Mouse (Mus musculus): ENCODE measurements around the gene Abca7. TPM values are rescaled to one million over a fixed set of nuclear protein-coding genes. Genes with fewer than 3 reads are reported as not detected.

Gene Abca7
- 7.7 and 8.6 TPM in 2 replicates for polyA plus RNA-seq (2014; fragmentation: Nextera tagmentation; extraction: Ambion mirVana)

DNA sequence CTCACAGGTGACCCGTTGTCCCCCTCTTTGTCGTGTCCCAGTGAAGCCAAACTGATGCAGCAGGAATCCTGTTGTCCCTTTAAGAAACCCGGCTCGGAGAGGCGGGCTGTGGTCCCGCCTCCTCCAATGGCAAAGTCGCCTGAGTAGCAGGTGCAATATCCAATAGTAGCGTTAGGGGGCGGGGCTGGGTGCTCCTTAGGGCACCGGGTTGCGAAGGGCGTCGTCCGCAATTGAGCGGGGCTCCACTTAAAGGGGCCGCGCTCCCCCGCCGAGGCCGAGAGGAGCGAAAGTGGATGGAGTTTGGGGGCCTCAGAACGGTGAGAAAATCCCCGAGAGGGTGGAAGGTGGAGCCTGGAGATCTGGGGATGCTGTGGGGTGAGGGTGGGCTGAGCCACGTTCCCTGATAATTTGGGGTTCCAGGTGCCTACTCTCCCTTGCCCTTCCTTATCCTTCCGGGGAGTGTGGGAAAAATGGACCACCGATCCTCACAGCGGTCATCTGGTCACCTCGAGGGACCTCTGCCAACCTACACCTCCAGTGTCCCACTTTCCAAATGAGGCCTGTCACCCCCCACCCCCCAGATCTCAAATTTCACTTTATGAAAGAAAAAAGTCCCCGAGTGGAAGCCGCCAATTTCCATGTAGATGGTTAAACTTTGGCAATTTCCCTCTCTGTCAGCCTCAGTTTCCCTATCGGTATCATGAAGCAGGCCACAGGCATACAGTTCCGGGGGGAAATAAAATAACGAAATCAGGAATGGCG, at the start of gene Abca7:
TSS of gene Abca7 (plus strand) at position 223 of the 762 bp plus-strand sequence.
- Histone ChIP-seq H3K4me1 (replicated peaks; ENCODE audit: control insufficient read depth, insufficient read depth, low read length) (peaks cover 21% of the 10 kb centered on the region), H3K4me2 (peak within 1 kb of the TSS; percentile 89), H3K27ac (ENCODE audit: low read depth, low read length) (peak within 1 kb of the TSS; percentile 80), H3K9me3 (ENCODE audit: control insufficient read depth, low read length) (peaks cover 3% of the 10 kb centered on the region), H3K9ac (ENCODE audit: low read depth, low read length) (peak within 1 kb of the TSS; percentile 69), H3K36me3 (ENCODE audit: control insufficient read depth, insufficient read depth, low read length) (peaks cover 28% of the 10 kb centered on the region), H3K27me3 (replicated peaks; ENCODE audit: control insufficient read depth, insufficient read depth, low read length) (no peaks in the 10 kb centered on the region; the same call in 1 of the 2 replicates), H3K4me3 (ENCODE audit: low read depth, low read length) (peak within 1 kb of the TSS; percentile 66)
- ATAC-seq (replicated peaks; ENCODE audit: low FRiP score) (peak; percentile 89), DNase-seq (ENCODE audit: low spot score) (peak; percentile 94)
- under 1% methylated on average over 34 of the region's 34 CpGs for WGBS

DNA sequence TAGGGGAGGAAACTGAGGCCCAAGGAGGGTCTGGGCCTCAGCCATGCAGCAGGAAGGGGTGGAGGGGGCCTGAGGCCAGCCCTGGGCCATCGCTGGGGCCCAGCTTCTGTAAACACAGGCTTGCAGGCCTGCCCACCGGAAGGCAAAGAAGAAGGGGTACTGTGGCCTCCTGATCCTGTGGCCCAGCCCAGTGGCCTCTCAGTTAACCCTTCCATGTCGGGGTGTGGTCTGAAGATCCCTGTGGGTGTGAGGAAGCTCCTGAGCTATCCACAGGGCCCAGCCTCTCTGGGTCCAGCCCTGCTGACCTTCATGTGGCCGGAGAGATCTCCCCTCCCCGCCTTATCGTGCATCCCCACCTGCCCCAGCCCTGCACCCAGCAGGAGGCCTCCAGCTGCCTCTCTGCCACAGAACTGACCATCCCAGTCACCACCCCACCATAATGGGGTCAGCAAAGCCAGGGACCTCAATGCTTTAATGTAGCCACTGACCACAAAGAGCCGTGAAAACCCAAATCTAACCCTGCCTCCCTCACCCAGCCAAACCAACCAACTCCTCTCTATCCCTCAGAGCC, 49.5 kb upstream of the Abca7 start:
- H3K4me3 ChIP-seq (ENCODE audit: low read depth, low read length): peak overlapping the region; percentile 28
- H3K4me1 ChIP-seq (replicated peaks; ENCODE audit: control insufficient read depth, insufficient read depth, low read length): peaks cover 51% of the 10 kb centered on the region
- peak overlapping the region; percentile 62 for H3K4me2 ChIP-seq
- no peaks in the 10 kb centered on the region for H3K27me3 ChIP-seq (replicated peaks; ENCODE audit: control insufficient read depth, insufficient read depth, low read length)
- H3K9me3 ChIP-seq (ENCODE audit: control insufficient read depth, low read length): no peaks in the 10 kb centered on the region
- peak; percentile 80 for ATAC-seq (replicated peaks; ENCODE audit: low FRiP score)
- peak overlapping the region; percentile 91 for H3K27ac ChIP-seq (ENCODE audit: low read depth, low read length)
- peak; percentile 59 for DNase-seq (ENCODE audit: low spot score)
- WGBS: 8% methylated on average over 6 of the region's 7 CpGs
- H3K9ac ChIP-seq (ENCODE audit: low read depth, low read length): peak overlapping the region; percentile 58
- peaks cover 25% of the 10 kb centered on the region for H3K36me3 ChIP-seq (ENCODE audit: control insufficient read depth, insufficient read depth, low read length)

DNA sequence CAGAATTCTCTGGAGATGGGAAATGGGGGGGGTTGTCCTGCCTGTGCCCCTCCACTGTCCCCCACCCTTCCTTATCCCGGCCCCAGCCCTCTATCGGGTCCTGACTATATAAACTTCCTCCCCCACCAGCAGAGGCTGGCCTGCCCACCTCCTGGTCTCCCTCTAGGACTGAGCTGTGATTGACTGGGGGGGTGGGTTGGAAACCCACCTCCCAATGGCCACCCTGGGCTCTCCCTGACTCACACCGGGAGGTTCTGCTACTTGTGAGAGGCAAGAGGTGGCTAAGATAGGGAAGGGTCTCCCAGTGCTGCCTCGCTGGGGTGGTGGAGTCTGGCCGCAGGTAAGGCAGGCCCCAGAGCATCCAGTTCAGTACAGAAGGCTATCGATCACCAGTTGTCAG, 48.8 kb upstream of the Abca7 start:
- H3K27me3 ChIP-seq (replicated peaks; ENCODE audit: control insufficient read depth, insufficient read depth, low read length): no peaks in the 10 kb centered on the region
- H3K4me1 ChIP-seq (replicated peaks; ENCODE audit: control insufficient read depth, insufficient read depth, low read length): peaks cover 51% of the 10 kb centered on the region
- H3K9me3 ChIP-seq (ENCODE audit: control insufficient read depth, low read length): no peaks in the 10 kb centered on the region
- H3K4me3 ChIP-seq (ENCODE audit: low read depth, low read length): no peak overlapping the region; the same call in 1 of the 2 replicates
- no peak for DNase-seq (ENCODE audit: low spot score)
- H3K27ac ChIP-seq (ENCODE audit: low read depth, low read length): peak overlapping the region; percentile 91
- H3K36me3 ChIP-seq (ENCODE audit: control insufficient read depth, insufficient read depth, low read length): peaks cover 25% of the 10 kb centered on the region
- H3K9ac ChIP-seq (ENCODE audit: low read depth, low read length): peak overlapping the region; percentile 42; the same call in 1 of the 2 replicates
- peak overlapping the region; percentile 62 for H3K4me2 ChIP-seq
- no peak for ATAC-seq (replicated peaks; ENCODE audit: low FRiP score)
- 58% methylated on average over 6 of the region's 6 CpGs for WGBS

DNA sequence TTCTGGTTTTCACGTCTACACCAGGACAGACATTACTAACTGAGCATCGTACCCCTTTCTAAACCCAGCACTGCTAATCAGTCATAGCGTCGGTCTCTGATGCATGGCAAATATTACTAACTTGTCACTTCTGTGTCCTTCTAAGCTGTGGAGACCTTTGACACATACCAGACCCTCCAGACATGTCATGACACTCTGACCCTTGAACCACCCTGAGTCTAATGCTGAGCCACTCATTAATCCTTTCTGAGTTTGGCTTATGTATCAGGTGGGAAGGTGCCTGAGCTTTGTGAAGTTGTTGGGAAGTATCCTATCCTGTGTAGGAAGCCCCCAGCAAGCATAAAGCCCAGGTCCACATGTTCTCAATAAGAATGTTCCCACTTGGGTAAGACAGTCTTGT, 46.4 kb upstream of the Abca7 start:
- 71% methylated on average over 4 of the region's 4 CpGs for WGBS
- Histone ChIP-seq H3K27ac (ENCODE audit: low read depth, low read length) (no peak overlapping the region), H3K36me3 (ENCODE audit: control insufficient read depth, insufficient read depth, low read length) (peaks cover 25% of the 10 kb centered on the region)

DNA sequence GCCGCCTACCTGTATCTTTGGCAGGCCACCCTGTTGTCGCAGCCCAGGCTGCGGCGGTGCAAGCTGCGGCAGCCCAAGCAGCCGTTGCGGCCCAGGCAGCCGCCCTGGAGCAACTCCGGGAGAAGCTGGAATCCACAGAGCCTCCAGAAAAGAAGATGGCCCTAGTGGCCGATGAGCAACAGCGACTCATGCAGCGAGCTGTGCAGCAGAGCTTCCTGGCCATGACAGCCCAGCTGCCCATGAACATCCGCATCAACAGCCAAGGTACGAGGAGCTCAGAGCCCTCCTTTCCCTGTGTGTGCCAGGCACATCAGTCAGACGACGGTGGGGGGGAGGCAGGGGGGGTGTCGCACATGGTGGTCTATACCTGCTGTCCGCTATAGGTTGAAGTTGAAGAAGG, 45.6 kb upstream of the Abca7 start:
- no peak overlapping the region for H3K4me2 ChIP-seq
- H3K9me3 ChIP-seq (ENCODE audit: control insufficient read depth, low read length): no peaks in the 10 kb centered on the region
- no peaks in the 10 kb centered on the region for H3K27me3 ChIP-seq (replicated peaks; ENCODE audit: control insufficient read depth, insufficient read depth, low read length)
- ATAC-seq (replicated peaks; ENCODE audit: low FRiP score) (no peak), DNase-seq (ENCODE audit: low spot score) (no peak)
- no peak overlapping the region for H3K4me3 ChIP-seq (ENCODE audit: low read depth, low read length)
- 87% methylated on average over 18 of the region's 18 CpGs for WGBS
- peaks cover 23% of the 10 kb centered on the region for H3K36me3 ChIP-seq (ENCODE audit: control insufficient read depth, insufficient read depth, low read length)
- H3K4me1 ChIP-seq (replicated peaks; ENCODE audit: control insufficient read depth, insufficient read depth, low read length): peaks cover 22% of the 10 kb centered on the region
- no peak overlapping the region for H3K9ac ChIP-seq (ENCODE audit: low read depth, low read length)
- no peak overlapping the region for H3K27ac ChIP-seq (ENCODE audit: low read depth, low read length)

More for the DNA sequence above, 46.4 kb upstream of the Abca7 start:
- H3K4me2 ChIP-seq: no peak overlapping the region
- no peaks in the 10 kb centered on the region for H3K9me3 ChIP-seq (ENCODE audit: control insufficient read depth, low read length)
- H3K4me1 ChIP-seq (replicated peaks; ENCODE audit: control insufficient read depth, insufficient read depth, low read length): peaks cover 30% of the 10 kb centered on the region
- H3K4me3 ChIP-seq (ENCODE audit: low read depth, low read length): no peak overlapping the region
- DNase-seq (ENCODE audit: low spot score): no peak
- no peaks in the 10 kb centered on the region for H3K27me3 ChIP-seq (replicated peaks; ENCODE audit: control insufficient read depth, insufficient read depth, low read length)
- ATAC-seq (replicated peaks; ENCODE audit: low FRiP score): no peak
- H3K9ac ChIP-seq (ENCODE audit: low read depth, low read length): no peak overlapping the region

DNA sequence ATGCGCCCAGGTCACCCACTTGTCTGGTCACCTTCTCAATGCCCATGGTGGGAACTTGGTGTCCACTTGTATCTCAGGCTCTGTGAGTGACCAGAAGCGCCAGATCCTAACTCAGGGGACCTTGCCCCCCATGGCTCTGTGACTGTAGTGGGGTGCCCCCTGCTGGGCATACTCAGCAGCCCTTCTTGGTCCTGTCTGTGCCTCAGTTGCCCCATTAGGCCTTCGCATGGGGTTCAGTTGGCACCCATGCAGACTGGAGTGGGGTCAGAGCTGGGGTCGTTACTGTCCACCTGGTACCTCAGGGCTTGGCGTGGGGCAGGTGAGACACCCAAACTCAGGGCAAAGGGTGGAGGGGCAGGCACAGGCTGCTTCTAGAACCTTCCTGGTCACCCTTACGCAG, 42.3 kb upstream of the Abca7 start:
- Histone ChIP-seq H3K4me2 (no peak overlapping the region), H3K36me3 (ENCODE audit: control insufficient read depth, insufficient read depth, low read length) (peaks cover 23% of the 10 kb centered on the region), H3K4me1 (replicated peaks; ENCODE audit: control insufficient read depth, insufficient read depth, low read length) (peaks cover 5% of the 10 kb centered on the region; the same call in 1 of the 2 replicates), H3K9me3 (ENCODE audit: control insufficient read depth, low read length) (no peaks in the 10 kb centered on the region), H3K27ac (ENCODE audit: low read depth, low read length) (no peak overlapping the region), H3K9ac (ENCODE audit: low read depth, low read length) (no peak overlapping the region), H3K4me3 (ENCODE audit: low read depth, low read length) (no peak overlapping the region), H3K27me3 (replicated peaks; ENCODE audit: control insufficient read depth, insufficient read depth, low read length) (no peaks in the 10 kb centered on the region)
- DNase-seq (ENCODE audit: low spot score) (no peak), ATAC-seq (replicated peaks; ENCODE audit: low FRiP score) (no peak)
- 81% methylated on average over 6 of the region's 6 CpGs for WGBS

DNA sequence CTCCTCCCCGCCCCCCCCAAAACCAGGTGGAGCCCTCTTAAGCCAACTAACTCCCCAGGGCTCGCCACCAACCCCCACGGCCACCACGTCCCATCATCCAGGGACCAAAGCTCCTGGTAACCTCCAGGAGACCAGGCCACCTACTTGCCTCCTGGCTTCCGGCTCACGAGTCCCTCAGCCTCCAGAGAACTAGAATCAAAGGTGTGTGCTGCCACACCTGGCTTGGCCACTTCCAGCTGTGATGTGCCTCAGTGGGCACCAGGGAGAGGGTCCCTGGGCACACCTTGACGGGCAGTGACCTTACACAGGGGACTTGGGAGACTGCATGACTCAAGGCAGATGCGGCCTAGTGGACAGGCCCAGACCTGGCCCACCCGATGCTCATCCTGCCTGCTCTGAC, 40.6 kb upstream of the Abca7 start:
- H3K9me3 ChIP-seq (ENCODE audit: control insufficient read depth, low read length): no peaks in the 10 kb centered on the region
- ATAC-seq (replicated peaks; ENCODE audit: low FRiP score) (no peak), DNase-seq (ENCODE audit: low spot score) (no peak)
- H3K27ac ChIP-seq (ENCODE audit: low read depth, low read length): no peak overlapping the region
- H3K36me3 ChIP-seq (ENCODE audit: control insufficient read depth, insufficient read depth, low read length): peaks cover 8% of the 10 kb centered on the region
- H3K4me2 ChIP-seq: no peak overlapping the region
- peaks cover 6% of the 10 kb centered on the region for H3K4me1 ChIP-seq (replicated peaks; ENCODE audit: control insufficient read depth, insufficient read depth, low read length)
- H3K9ac ChIP-seq (ENCODE audit: low read depth, low read length): no peak overlapping the region
- no peaks in the 10 kb centered on the region for H3K27me3 ChIP-seq (replicated peaks; ENCODE audit: control insufficient read depth, insufficient read depth, low read length)
- 72% methylated on average over 9 of the region's 9 CpGs for WGBS
- no peak overlapping the region for H3K4me3 ChIP-seq (ENCODE audit: low read depth, low read length)

DNA sequence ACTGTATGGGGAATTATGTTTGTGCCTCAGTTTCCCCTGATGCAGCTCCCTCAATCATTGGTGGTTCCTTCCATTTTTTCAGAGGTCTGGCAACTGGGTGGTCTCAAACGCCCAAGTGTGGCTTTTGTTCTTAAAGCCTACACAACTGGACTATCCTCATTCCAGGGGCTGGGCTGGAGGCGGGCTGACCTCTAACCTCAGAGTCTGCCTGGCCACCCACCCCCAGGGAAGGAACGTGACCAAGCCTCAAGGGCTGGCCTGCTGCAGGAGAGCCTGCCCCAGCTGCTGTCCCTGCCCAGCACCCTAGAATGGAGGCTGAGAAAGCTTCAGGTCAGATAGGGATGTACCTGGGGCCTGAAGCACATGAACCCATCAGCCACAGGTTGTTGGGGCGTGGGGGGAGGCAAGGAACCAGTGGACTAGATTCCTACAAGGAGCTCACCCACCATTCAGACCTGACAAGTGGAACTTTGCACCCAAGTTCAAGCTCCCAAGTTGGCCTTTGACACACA, 39.6 kb upstream of the Abca7 start:
- no peak overlapping the region for H3K4me3 ChIP-seq (ENCODE audit: low read depth, low read length)
- no peak for ATAC-seq (replicated peaks; ENCODE audit: low FRiP score)
- no peak for DNase-seq (ENCODE audit: low spot score)
- no peaks in the 10 kb centered on the region for H3K27me3 ChIP-seq (replicated peaks; ENCODE audit: control insufficient read depth, insufficient read depth, low read length)
- no peak overlapping the region for H3K9ac ChIP-seq (ENCODE audit: low read depth, low read length)
- H3K9me3 ChIP-seq (ENCODE audit: control insufficient read depth, low read length): no peaks in the 10 kb centered on the region
- peaks cover 6% of the 10 kb centered on the region; the same call in 1 of the 2 replicates for H3K36me3 ChIP-seq (ENCODE audit: control insufficient read depth, insufficient read depth, low read length)
- no peak overlapping the region for H3K27ac ChIP-seq (ENCODE audit: low read depth, low read length)
- H3K4me2 ChIP-seq: no peak overlapping the region
- 40% methylated on average over 4 of the region's 4 CpGs for WGBS
- H3K4me1 ChIP-seq (replicated peaks; ENCODE audit: control insufficient read depth, insufficient read depth, low read length): peaks cover 13% of the 10 kb centered on the region
